ENCODE assay signal across 7 mouse cellular contexts in the genomic region with DNA sequence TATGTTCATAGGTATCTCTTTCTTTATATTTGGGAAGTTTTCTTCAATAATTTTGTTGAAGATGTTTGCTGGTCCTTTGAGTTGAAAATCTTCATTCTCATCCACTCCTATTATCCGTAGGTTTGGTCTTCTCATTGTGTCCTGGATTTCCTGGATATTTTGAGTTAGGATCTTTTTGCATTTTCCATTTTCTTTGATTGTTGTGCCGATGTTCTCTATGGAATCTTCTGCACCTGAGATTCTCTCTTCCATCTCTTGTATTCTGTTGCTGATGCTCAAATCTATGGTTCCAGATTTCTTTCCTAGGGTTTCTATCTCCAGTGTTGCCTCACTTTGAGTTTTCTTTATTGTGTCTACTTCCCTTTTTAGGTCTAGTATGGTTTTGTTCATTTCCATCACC. TPM values are rescaled to one million over a fixed set of nuclear protein-coding genes. Genes with fewer than 3 reads are reported as not detected.
DNase-seq lines count a peak whose midpoint lies in the region; ATAC-seq and TF ChIP-seq lines count a peak whose summit lies in the region.
"Not testable (repeated sequence)": the region's sequence is repeated elsewhere in the genome, so short reads cannot be mapped to it uniquely, and the experiment has no call there.

A gene (plus strand): TSS at position 301 of the 400 bp plus-strand sequence.

- H3K36me3 ChIP-seq in forebrain, embryonic 16.5 days (ENCODE audit: control insufficient read depth, insufficient read depth); heart, embryonic 13.5 days; intestine, embryonic 14.5 days (ENCODE audit: control insufficient read depth, insufficient read depth, low read length); myocyte (ENCODE audit: control insufficient read depth, insufficient read depth): not testable (repeated sequence)

- H3ac ChIP-seq in myocyte (ENCODE audit: control insufficient read depth, insufficient read length): not testable (repeated sequence)

- intact Hi-C loops in left cerebral cortex, postnatal 10 days (cut with DNase I): not testable (repeated sequence)

- ATAC-seq in forebrain, embryonic 16.5 days; heart, embryonic 13.5 days (ENCODE audit: extremely low read depth, insufficient number of reproducible peaks, low FRiP score, low TSS enrichment); intestine, embryonic 14.5 days (replicated peaks; ENCODE audit: low FRiP score, low TSS enrichment, low read depth): not testable (repeated sequence)

- H3K27me3 ChIP-seq in forebrain, embryonic 16.5 days (replicated peaks; ENCODE audit: control insufficient read depth, insufficient read depth, low read length); heart, embryonic 13.5 days (replicated peaks); intestine, embryonic 14.5 days (replicated peaks; ENCODE audit: control insufficient read depth, insufficient read depth, low read length); myocyte (ENCODE audit: control insufficient read depth, insufficient read depth, insufficient read length): not testable (repeated sequence)

- H3K27ac ChIP-seq in bone marrow macrophage, adult 2 months (ENCODE audit: insufficient read depth, low read depth, low read length); forebrain, embryonic 16.5 days (ENCODE audit: low read length); heart, embryonic 13.5 days (replicated peaks); intestine, embryonic 14.5 days (ENCODE audit: low read depth): not testable (repeated sequence)

- H3K4me1 ChIP-seq in bone marrow macrophage, adult 2 months (ENCODE audit: control insufficient read depth, insufficient read depth, low read length); forebrain, embryonic 16.5 days (replicated peaks; ENCODE audit: control insufficient read depth, insufficient read depth, low read length); heart, embryonic 13.5 days; intestine, embryonic 14.5 days (replicated peaks; ENCODE audit: control insufficient read depth, insufficient read depth, low read length); lung, adult 2 months (ENCODE audit: control insufficient read depth, insufficient read depth, low read length): not testable (repeated sequence)

- not testable (repeated sequence) for H3K4me3 ChIP-seq in bone marrow macrophage, adult 2 months (ENCODE audit: insufficient read depth, low read length); forebrain, embryonic 16.5 days (replicated peaks; ENCODE audit: low read length); heart, embryonic 13.5 days; intestine, embryonic 14.5 days (ENCODE audit: low read depth, low read length); lung, adult 2 months (replicated peaks; ENCODE audit: extremely low read depth, low read depth, low read length); myocyte

- H3K9ac ChIP-seq in forebrain, embryonic 16.5 days (replicated peaks; ENCODE audit: low read depth, low read length); heart, embryonic 13.5 days; intestine, embryonic 14.5 days (ENCODE audit: low read length): not testable (repeated sequence)

- WGBS in forebrain, embryonic 16.5 days: no CpG with 5 or more reads among the region's 2 CpGs
- WGBS in heart, embryonic 13.5 days: no CpG with 5 or more reads among the region's 2 CpGs
- WGBS in intestine, embryonic 14.5 days: no CpG with 5 or more reads among the region's 2 CpGs
- no CpG with 5 or more reads among the region's 2 CpGs for WGBS in lung, adult 2 months

- H3K79me2 ChIP-seq in myocyte (ENCODE audit: control insufficient read depth, insufficient read depth): not testable (repeated sequence)

- TF ChIP-seq CTCF in bone marrow macrophage, adult 2 months (IDR thresholded peaks at IDR 0.05; ENCODE audit: low read depth, low read length); lung, adult 2 months (IDR thresholded peaks at IDR 0.05; ENCODE audit: insufficient read depth, low read length): not testable (repeated sequence)

- not testable (repeated sequence) for H3K4me2 ChIP-seq in forebrain, embryonic 16.5 days (ENCODE audit: low read length); heart, embryonic 13.5 days; intestine, embryonic 14.5 days (ENCODE audit: low read length); myocyte (ENCODE audit: low read depth)

- not testable (repeated sequence) for TF ChIP-seq POLR2A in bone marrow macrophage, adult 2 months (IDR thresholded peaks at IDR 0.05; ENCODE audit: borderline replicate concordance, low read depth, low read length); lung, adult 2 months (IDR thresholded peaks at IDR 0.05; ENCODE audit: borderline replicate concordance, extremely low read depth, low read depth, low read length); myocyte (IDR thresholded peaks at IDR 0.05; ENCODE audit: insufficient read length, low read depth)

- not testable (repeated sequence) for DNase-seq in intestine, embryonic 14.5 days (ENCODE audit: low spot score); left cerebral cortex, postnatal 10 days (ENCODE audit: extremely low spot score in 1 of 2, low spot score in 2 of 2); lung, adult 2 months

- H3K9me3 ChIP-seq in forebrain, embryonic 16.5 days (ENCODE audit: control insufficient read depth, low read length); heart, embryonic 13.5 days; intestine, embryonic 14.5 days (ENCODE audit: control insufficient read depth, low read length): not testable (repeated sequence)

RNA-seq across cellular contexts. Expression of the gene that starts here (rescaled TPM):
- 34.3 and 45.1 TPM in 2 replicates for polyA plus RNA-seq in bone marrow macrophage, adult 2 months (2012; ENCODE audit: insufficient read depth, insufficient read length, missing spikeins)
- 144 and 160 TPM in 2 replicates for polyA plus RNA-seq in forebrain, embryonic 16.5 days (2015; fragmentation: Nextera tagmentation; extraction: Ambion mirVana)
- 89.8 and 90.0 TPM in 2 replicates for polyA plus RNA-seq in heart, embryonic 13.5 days (2015; fragmentation: Nextera tagmentation; extraction: Ambion mirVana)
- polyA plus RNA-seq in intestine, embryonic 14.5 days (2014; fragmentation: Nextera tagmentation; extraction: Ambion mirVana): 57.6 and 63.7 TPM in 2 replicates
- total RNA-seq in left cerebral cortex, postnatal 10 days (2021): 100 to 1,000 TPM; 119 to 123 TPM
- 17.2 and 21.5 TPM in 2 replicates for polyA plus RNA-seq in lung, adult 2 months (2012; rRNA removed)
- polyA plus RNA-seq in myocyte (2012; fragmentation: generic; extraction: Trizol): 81.0 TPM
